Mouse (Mus musculus) forebrain, embryonic 14.5 days (tissue): ENCODE data around the gene Sh3bgrl3. TPM values are rescaled to one million over a fixed set of nuclear protein-coding genes. Genes with fewer than 3 reads are reported as not detected.

Experiments
- ATAC-seq: fragments of 200-750 bp; cut with Nextera tagmentation; 2 replicates; pipeline ENCODE4 v1.8.0; 2017; ENCODE audit warnings: mild to moderate bottlenecking, moderate library complexity
- DNase-seq: peaks from one replicate; pipeline ENCODE4 v3.0.0-alpha.2; 2015; ENCODE audit warnings: low spot score
- H3K27ac ChIP-seq: fragments of 300-500 bp; sonication (generic); 2 replicates; pipeline ENCODE4 v1.5.1; 2014; ENCODE audit warnings: low read depth, mild to moderate bottlenecking, control low read depth, low read length, moderate library complexity
- H3K27me3 ChIP-seq: fragments of 300-500 bp; sonication (generic); replicated peaks from 2 replicates; pipeline ENCODE4 v1.6.1; 2014; ENCODE audit warnings: low read length, control low read depth, mixed read lengths; ENCODE audit not compliant: control insufficient read depth, insufficient read depth
- H3K36me3 ChIP-seq: fragments of 300-500 bp; sonication (generic); 2 replicates; pipeline ENCODE4 v1.6.1; 2014; ENCODE audit warnings: low read length, control low read depth; ENCODE audit not compliant: control insufficient read depth, insufficient read depth
- H3K4me1 ChIP-seq: fragments of 300-500 bp; sonication (generic); 2 replicates; pipeline ENCODE4 v1.6.1; 2014; ENCODE audit warnings: antibody characterized with exemption, low read length, control low read depth; ENCODE audit not compliant: control insufficient read depth, insufficient read depth
- H3K4me2 ChIP-seq: fragments of 300-500 bp; sonication (generic); 2 replicates; pipeline ENCODE4 v1.6.1; 2014; ENCODE audit warnings: mild to moderate bottlenecking, control low read depth, low read length
- H3K4me3 ChIP-seq: fragments of 300-500 bp; sonication (generic); 2 replicates; pipeline ENCODE4 v1.5.1; 2014; ENCODE audit warnings: low read depth, low read length, control low read depth
- H3K9ac ChIP-seq: fragments of 300-500 bp; sonication (generic); 2 replicates; pipeline ENCODE4 v1.6.1; 2014; ENCODE audit warnings: mild to moderate bottlenecking, low read length, control low read depth, moderate library complexity
- H3K9me3 ChIP-seq: fragments of 300-500 bp; sonication (generic); replicated peaks from 2 replicates; pipeline ENCODE4 v1.6.1; 2016; ENCODE audit warnings: low read length, control low read depth, mixed read lengths; ENCODE audit not compliant: control insufficient read depth
- WGBS: fragments of 180-500 bp; shearing (Covaris S2); extraction: QIAGEN DNeasy Blood & Tissue Kit; methylation state at CpG from one replicate; pipeline ENCODE4 v1.1.7; 2014; 5-methylcytosine and 5-hydroxymethylcytosine counted together
- polyA plus RNA-seq: library from polyadenylated mRNA; unstranded; fragments of >200 nt; fragmentation: Nextera tagmentation; extraction: Ambion mirVana; gene quantifications from 2 replicates; pipeline ENCODE4 v1.2.1, GENCODE M21; 2014

The Sh3bgrl3 gene
- polyA plus RNA-seq, 1 experiment from 2014 or later: 372 TPM

DNA sequence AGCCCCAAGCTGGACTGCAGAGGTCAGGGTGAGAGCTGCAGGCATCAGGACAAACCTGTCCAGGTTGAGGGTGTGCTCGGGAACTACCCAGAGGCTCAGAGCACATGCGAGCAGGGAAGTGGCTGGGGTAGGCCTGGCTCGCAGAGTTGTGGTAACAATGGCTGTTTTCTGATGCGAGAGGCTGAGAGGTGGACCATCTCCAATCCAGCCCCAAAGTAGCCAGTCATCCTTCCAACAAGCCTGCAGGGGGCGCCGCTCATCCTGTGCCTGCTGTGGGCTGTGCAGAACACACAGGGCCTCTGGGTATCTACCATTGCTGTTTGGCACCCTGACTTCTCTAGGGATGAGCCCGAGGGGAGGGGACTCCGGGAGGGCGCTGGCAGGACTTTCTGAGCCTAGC, 8.9 kb downstream of the Sh3bgrl3 start:
- Histone ChIP-seq H3K9ac (no peak overlapping the region), H3K27ac (no peak overlapping the region), H3K4me2 (no peak overlapping the region), H3K4me3 (no peak overlapping the region), H3K9me3 (no peaks in the 10 kb centered on the region), H3K4me1 (no peaks in the 10 kb centered on the region), H3K36me3 (no peaks in the 10 kb centered on the region), H3K27me3 (no peaks in the 10 kb centered on the region)
- DNase-seq: no peak
- ATAC-seq: no peak
- WGBS: 56% methylated on average over 9 of the region's 9 CpGs

DNA sequence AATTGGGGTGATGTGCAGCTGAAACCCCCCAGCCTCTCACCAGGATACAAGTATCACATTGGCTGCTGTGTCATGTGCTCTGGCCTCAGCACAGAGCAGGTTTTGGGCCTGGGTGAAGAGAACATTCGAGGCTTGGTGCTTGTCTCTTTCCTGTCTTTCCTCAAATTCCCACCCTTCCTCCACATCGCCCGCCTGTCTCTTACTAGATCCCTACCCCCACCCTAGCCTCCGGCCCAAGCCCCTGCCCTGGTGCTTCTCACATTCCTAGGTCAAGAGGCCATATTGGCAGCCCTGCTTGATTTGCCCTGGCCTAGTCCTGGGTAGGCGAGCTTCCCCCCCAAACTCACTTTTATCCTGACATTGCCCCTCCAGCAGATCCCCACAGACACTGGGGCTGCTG, 9.5 kb downstream of the Sh3bgrl3 start:
- no peaks in the 10 kb centered on the region for H3K9me3 ChIP-seq
- no peak overlapping the region for H3K4me3 ChIP-seq
- ATAC-seq: no peak
- no peak for DNase-seq
- no peaks in the 10 kb centered on the region for H3K27me3 ChIP-seq
- H3K27ac ChIP-seq: no peak overlapping the region
- no peaks in the 10 kb centered on the region for H3K36me3 ChIP-seq
- H3K4me2 ChIP-seq: no peak overlapping the region
- no peaks in the 10 kb centered on the region for H3K4me1 ChIP-seq
- WGBS: 70% methylated on average over 5 of the region's 5 CpGs
- no peak overlapping the region for H3K9ac ChIP-seq

DNA sequence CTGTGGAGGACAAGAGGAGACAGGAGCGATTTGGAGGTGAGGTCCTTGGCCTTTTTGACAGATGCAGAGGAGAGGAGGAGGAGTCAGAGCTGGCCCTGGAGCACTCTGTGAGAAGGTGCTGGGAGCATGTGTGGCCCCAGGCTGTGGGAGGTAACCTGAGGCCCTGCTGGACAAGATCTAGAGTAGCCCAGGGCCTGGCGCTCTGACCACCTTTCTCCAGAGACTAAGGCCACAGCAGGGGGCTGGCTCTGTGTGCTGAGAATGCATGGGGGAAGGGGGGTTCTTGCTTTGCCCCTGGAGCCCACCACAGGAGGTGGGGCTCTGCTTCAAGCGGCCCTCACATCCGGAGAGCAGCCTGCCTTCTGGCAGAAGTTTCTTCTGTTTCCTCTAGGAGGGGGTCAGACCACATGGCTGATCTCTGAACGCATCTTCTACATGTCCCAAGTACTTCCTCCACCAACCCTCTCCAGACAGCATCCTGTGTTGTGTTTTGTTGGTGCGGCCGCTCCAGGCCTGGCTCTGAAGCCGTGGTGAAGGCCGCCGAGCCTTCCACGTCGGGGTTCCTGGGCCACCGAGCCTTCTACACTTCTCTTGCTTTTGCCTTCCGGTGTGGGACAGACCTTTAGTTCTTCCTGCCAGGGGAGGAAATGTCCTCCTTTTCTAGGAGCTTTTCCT, 10.3 kb downstream of the Sh3bgrl3 start:
- 73% methylated on average over 14 of the region's 14 CpGs for WGBS
- Histone ChIP-seq H3K4me3 (no peak overlapping the region), H3K27ac (no peak overlapping the region), H3K9ac (no peak overlapping the region), H3K4me1 (no peaks in the 10 kb centered on the region), H3K9me3 (no peaks in the 10 kb centered on the region), H3K4me2 (no peak overlapping the region), H3K27me3 (no peaks in the 10 kb centered on the region), H3K36me3 (no peaks in the 10 kb centered on the region)
- no peak for DNase-seq
- ATAC-seq: no peak

DNA sequence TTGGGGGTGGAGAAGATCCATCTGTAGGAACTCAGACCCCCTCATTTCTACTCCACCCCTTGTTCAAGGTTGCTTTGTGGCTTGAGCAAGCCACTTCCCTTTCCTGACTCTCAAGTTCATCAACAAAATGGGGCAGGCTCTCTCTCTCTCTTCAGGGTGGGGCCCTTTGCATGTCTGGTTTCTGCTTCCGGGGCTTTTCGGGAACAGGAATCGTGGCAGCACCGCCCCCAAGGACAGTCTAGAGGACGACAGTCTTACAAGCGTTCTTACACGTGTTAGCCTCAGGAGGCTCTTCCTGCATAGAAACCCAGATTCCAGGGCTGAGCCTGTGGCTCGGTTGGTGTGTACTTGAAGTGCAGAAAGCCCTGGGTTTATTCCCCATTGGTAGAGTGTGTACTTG, 11.6 kb downstream of the Sh3bgrl3 start:
- Histone ChIP-seq H3K4me1 (no peaks in the 10 kb centered on the region), H3K4me2 (no peak overlapping the region), H3K4me3 (no peak overlapping the region), H3K9me3 (no peaks in the 10 kb centered on the region), H3K9ac (no peak overlapping the region), H3K36me3 (no peaks in the 10 kb centered on the region), H3K27ac (no peak overlapping the region), H3K27me3 (no peaks in the 10 kb centered on the region)
- 86% methylated on average over 8 of the region's 8 CpGs for WGBS
- DNase-seq (no peak), ATAC-seq (no peak)

DNA sequence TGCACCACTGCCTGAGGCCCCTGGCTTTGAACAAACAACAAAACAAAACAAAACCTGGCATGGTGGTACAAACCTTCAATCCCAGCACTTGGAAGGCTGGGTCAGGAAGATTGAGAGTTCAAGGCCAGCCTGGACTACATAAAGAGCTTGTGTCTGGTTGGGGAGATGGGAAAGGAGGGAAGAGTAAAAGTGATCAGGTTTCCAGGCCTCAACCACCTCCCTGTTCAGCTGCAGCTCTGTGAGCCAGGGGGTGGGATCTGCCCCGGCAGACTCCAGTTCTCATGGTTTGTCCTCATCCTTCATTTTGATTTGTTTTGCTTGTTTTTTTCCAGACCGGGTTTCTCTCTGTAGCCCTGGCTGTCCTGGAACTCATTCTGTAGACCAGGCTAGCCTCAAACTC, 12.1 kb downstream of the Sh3bgrl3 start:
- Histone ChIP-seq H3K9ac (no peak overlapping the region), H3K4me1 (no peaks in the 10 kb centered on the region), H3K27me3 (no peaks in the 10 kb centered on the region), H3K9me3 (no peaks in the 10 kb centered on the region), H3K27ac (no peak overlapping the region), H3K36me3 (no peaks in the 10 kb centered on the region), H3K4me3 (no peak overlapping the region), H3K4me2 (no peak overlapping the region)
- no peak for ATAC-seq
- no peak for DNase-seq
- 94% methylated on average over 2 of the region's 2 CpGs for WGBS

DNA sequence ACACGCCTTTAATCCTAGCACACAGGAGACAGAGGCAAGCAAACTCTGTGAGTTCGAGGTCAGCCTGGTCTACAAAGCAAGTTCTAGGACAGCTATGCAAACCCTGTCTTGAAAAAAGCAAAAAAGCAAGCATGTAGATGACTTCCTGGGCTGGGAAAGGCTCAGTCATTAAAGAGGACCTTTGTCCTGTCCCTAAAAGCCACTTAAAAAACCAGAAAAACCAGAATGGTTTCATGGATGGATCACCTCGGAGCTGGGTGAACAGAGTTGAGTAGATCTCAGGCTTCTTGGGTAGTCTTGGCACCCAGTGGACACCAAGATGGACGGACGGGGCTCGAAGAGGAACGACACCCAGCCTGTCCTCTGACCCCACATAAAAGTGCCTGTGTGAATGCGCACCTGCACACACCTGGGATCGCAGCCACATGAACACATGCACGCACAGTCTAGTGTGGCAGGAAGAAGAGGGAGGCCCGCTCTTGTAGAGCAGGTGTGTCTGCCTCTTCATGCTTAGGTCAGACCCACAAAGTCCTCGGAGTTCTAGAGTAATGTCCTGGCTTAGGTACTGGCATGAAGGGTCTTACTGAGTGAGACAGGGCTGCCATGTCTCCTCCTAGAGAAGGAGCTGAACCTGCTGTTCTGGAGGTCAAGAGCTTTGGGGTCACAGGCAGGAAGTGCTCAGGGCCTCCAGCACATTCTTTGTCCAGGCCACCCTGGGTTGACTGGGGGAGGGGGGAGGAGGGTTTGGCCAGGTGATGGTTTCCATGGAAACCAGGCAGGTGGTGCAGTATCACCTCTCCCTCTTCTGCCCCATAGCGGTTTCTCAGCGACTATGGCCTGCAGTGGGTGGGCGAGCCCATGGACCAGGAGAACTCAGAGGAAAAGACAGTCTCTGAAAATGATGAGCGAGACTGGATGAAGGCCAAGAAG, 13.1 kb downstream of the Sh3bgrl3 start:
- Histone ChIP-seq H3K9ac (no peak overlapping the region), H3K4me1 (no peaks in the 10 kb centered on the region), H3K9me3 (no peaks in the 10 kb centered on the region), H3K27ac (no peak overlapping the region), H3K27me3 (no peaks in the 10 kb centered on the region), H3K36me3 (no peaks in the 10 kb centered on the region), H3K4me2 (no peak overlapping the region), H3K4me3 (no peak overlapping the region)
- DNase-seq: no peak
- no peak for ATAC-seq
- 87% methylated on average over 16 of the region's 16 CpGs for WGBS

DNA sequence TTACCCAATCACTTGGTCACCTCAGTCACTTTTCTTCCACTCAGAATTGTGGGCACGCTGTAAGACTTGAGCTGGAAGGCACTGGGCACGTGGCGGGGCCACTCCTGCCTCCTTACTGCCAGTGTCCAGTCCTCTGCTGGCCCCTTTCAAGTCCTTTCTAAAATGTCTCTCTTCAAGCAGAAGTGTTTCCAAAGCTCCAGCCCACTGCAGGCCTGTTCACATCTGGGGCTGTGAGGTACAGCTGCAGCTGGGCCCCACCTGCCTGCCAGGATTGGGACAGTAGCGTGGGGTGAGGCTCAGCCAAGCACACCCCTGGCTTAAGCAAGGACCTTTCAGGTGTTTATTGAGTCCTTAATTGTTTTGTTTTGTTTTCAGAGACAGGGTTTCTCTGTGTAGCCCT, 14.6 kb downstream of the Sh3bgrl3 start:
- Histone ChIP-seq H3K27me3 (no peaks in the 10 kb centered on the region), H3K9me3 (no peaks in the 10 kb centered on the region), H3K36me3 (no peaks in the 10 kb centered on the region), H3K27ac (no peak overlapping the region), H3K4me1 (no peaks in the 10 kb centered on the region), H3K4me2 (no peak overlapping the region), H3K9ac (no peak overlapping the region), H3K4me3 (no peak overlapping the region)
- ATAC-seq (no peak), DNase-seq (no peak)
- 94% methylated on average over 4 of the region's 4 CpGs for WGBS

DNA sequence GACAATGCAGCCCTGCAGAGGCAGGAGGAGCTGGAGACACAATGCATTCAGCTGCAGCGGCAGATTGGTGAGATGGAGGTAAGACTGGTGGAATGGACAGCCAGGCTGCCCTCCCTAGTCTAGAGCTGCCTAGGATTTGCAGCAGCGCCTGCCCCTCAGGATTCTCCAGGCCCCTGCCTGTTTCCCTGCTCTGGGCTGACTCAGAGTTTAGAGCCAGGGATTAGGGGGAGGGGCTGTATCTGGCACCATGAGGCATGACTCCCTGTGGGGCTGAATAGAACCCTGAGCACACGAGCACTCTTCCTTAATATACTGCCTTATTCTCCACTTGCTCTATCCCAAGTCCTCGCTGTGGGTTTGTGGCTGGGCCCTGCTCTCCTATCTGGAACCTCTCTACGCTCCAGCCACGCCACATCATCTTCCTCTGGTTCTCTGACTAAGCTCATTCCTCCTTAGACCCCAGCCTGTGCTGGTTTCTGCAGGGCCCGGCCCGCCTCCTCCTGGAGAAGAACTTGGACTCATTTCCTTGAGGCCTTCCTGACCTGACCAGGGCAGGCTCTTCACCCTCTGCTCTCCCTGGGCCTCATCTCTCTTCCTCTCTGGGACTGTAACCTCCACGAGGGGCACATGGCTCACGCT, 15.1 kb downstream of the Sh3bgrl3 start:
- 42% methylated on average over 10 of the region's 10 CpGs for WGBS
- no peaks in the 10 kb centered on the region for H3K9me3 ChIP-seq
- no peak overlapping the region for H3K9ac ChIP-seq
- no peaks in the 10 kb centered on the region for H3K4me1 ChIP-seq
- H3K4me2 ChIP-seq: no peak overlapping the region
- H3K27ac ChIP-seq: no peak overlapping the region
- H3K4me3 ChIP-seq: no peak overlapping the region
- DNase-seq: no peak
- ATAC-seq: no peak
- no peaks in the 10 kb centered on the region for H3K36me3 ChIP-seq
- no peaks in the 10 kb centered on the region for H3K27me3 ChIP-seq

DNA sequence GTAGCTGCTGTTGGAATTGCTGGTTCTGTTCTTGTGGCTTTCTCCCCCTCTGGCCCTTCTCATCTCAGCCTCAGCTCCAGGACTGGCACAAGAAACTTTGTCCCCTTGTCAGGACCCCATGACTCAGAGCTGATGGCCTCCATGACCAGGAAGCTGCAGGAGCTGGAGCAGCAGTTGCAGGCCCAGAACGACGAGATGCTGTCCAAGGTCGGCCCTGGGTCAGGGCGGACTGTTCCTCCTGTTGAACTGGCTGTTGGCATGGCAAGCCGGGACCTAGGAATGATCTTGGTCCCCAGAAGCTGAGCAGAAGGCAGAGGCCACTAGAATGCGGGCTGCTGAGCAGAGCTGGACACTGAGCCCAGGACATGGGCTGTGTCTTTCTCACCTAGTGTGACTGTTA, 16.2 kb downstream of the Sh3bgrl3 start:
- Histone ChIP-seq H3K9me3 (no peaks in the 10 kb centered on the region), H3K4me1 (no peaks in the 10 kb centered on the region), H3K9ac (no peak overlapping the region)

More for the DNA sequence above, 16.2 kb downstream of the Sh3bgrl3 start:
- ATAC-seq: no peak
- Histone ChIP-seq H3K27me3 (no peaks in the 10 kb centered on the region), H3K36me3 (no peaks in the 10 kb centered on the region), H3K27ac (no peak overlapping the region), H3K4me3 (no peak overlapping the region), H3K4me2 (no peak overlapping the region)
- DNase-seq: no peak
- WGBS: 86% methylated on average over 6 of the region's 6 CpGs
